Mouse (Mus musculus) MEL (cell line): ENCODE data around the gene Snf8. TPM values are rescaled to one million over a fixed set of nuclear protein-coding genes. Genes with fewer than 3 reads are reported as not detected.

ENCODE experiments used
- DNase-seq: peaks from one replicate; pipeline ENCODE4 v3.0.0; 2011; ENCODE audit warnings: low read depth, low spot score
- H3K27ac ChIP-seq: 2 replicates; pipeline ENCODE4 v1.5.1; 2012; ENCODE audit warnings: low read depth, mild to moderate bottlenecking, control low read depth, low read length, moderate library complexity; ENCODE audit not compliant: control insufficient read depth
- H3K27me3 ChIP-seq, 2 experiments: fragments of 150-350 bp in 1 of 2; sonication (generic) in 1 of 2; 2 replicates each; pipeline ENCODE4 v1.6.1; 2012; ENCODE audit warnings: low read length in 2 of 2, mild to moderate bottlenecking in 2 of 2, improper control_type of control experiment in 1 of 2, moderate library complexity in 1 of 2; ENCODE audit not compliant: insufficient read depth in 2 of 2, control insufficient read depth in 1 of 2
- H3K36me3 ChIP-seq, 2 experiments: 2 replicates each; pipeline ENCODE4 v1.6.1; 2012 to 2014; ENCODE audit warnings: low read length in 2 of 2, improper control_type of control experiment in 1 of 2, inconsistent platforms in 1 of 2, mild to moderate bottlenecking in 1 of 2; ENCODE audit not compliant: insufficient read depth in 2 of 2, control insufficient read depth in 1 of 2
- H3K4me1 ChIP-seq, 2 experiments: fragments of 150-350 bp in 1 of 2; sonication (generic) in 1 of 2; 2 replicates each; pipeline ENCODE4 v1.6.1; 2012; ENCODE audit warnings: low read length in 2 of 2, improper control_type of control experiment in 1 of 2, mild to moderate bottlenecking in 1 of 2; ENCODE audit not compliant: insufficient read depth in 2 of 2, control insufficient read depth in 1 of 2
- H3K4me3 ChIP-seq, 2 experiments: fragments of 150-350 bp in 1 of 2; sonication (generic) in 1 of 2; 2 replicates each; pipeline ENCODE4 v1.5.1; 2012; ENCODE audit warnings: low read depth in 2 of 2, low read length in 2 of 2, mild to moderate bottlenecking in 2 of 2, moderate library complexity in 2 of 2, control low read depth in 1 of 2, improper control_type of control experiment in 1 of 2; ENCODE audit not compliant: control insufficient read depth in 1 of 2, insufficient read depth in 1 of 2
- H3K79me2 ChIP-seq: 2 replicates; pipeline ENCODE4 v1.6.1; 2012; ENCODE audit warnings: mild to moderate bottlenecking, low read length, moderate library complexity; ENCODE audit not compliant: control insufficient read depth, poor library complexity, insufficient read depth
- H3K9ac ChIP-seq: 2 replicates; pipeline ENCODE4 v1.6.1; 2012; ENCODE audit warnings: low read depth, mild to moderate bottlenecking, control low read depth, low read length, moderate library complexity; ENCODE audit not compliant: control insufficient read depth, poor library complexity, severe bottlenecking
- H3K9me3 ChIP-seq: fragments of 150-350 bp; sonication (generic); replicated peaks from 2 replicates; pipeline ENCODE4 v1.6.1; 2012; ENCODE audit warnings: mild to moderate bottlenecking, low read length, improper control_type of control experiment, moderate library complexity; ENCODE audit not compliant: insufficient read depth
- CHD2 ChIP-seq: IDR thresholded peaks from 2 replicates; pipeline ENCODE4 v1.6.1; 2011; ENCODE audit warnings: low read length, improper control_type of control experiment
- CTCF ChIP-seq, 3 experiments: IDR thresholded peaks in 2 of 3; conservative IDR thresholded peaks in 1 of 3; 2 replicates each; pipeline ENCODE4 v1.5.1; 2011 to 2012; ENCODE audit warnings: low read length in 3 of 3, low read depth in 2 of 3, mild to moderate bottlenecking in 2 of 3, improper control_type of control experiment in 1 of 3, inconsistent platforms in 1 of 3, mixed read lengths in 1 of 3, moderate library complexity in 1 of 3; ENCODE audit not compliant: control insufficient read depth in 1 of 3, insufficient read depth in 1 of 3, poor library complexity in 1 of 3, severe bottlenecking in 1 of 3
- EP300 ChIP-seq, 2 experiments: IDR thresholded peaks; 2 replicates each; pipeline ENCODE4 v1.6.1; 2011; ENCODE audit warnings: improper control_type of control experiment in 2 of 2, low read length in 2 of 2, low read depth in 1 of 2, mild to moderate bottlenecking in 1 of 2
- ETS1 ChIP-seq: IDR thresholded peaks from 2 replicates; pipeline ENCODE4 v1.6.1; 2012; ENCODE audit warnings: low read depth, mild to moderate bottlenecking, inconsistent platforms, low read length, improper control_type of control experiment, moderate library complexity
- GATA1 ChIP-seq: IDR thresholded peaks from 2 replicates; pipeline ENCODE4 v1.6.1; 2011; ENCODE audit warnings: low read depth, low read length, improper control_type of control experiment
- HCFC1 ChIP-seq: IDR thresholded peaks from 2 replicates; pipeline ENCODE4 v1.6.1; 2012; ENCODE audit warnings: low read depth, mild to moderate bottlenecking, inconsistent platforms, low read length, improper control_type of control experiment, moderate library complexity
- MAX ChIP-seq: IDR thresholded peaks from 2 replicates; pipeline ENCODE4 v1.6.1; 2011; ENCODE audit warnings: low read length, improper control_type of control experiment
- MEF2A ChIP-seq: IDR thresholded peaks from 2 replicates; pipeline ENCODE4 v1.6.1; 2014; ENCODE audit warnings: low read depth, mild to moderate bottlenecking, inconsistent platforms, low read length, improper control_type of control experiment; ENCODE audit not compliant: poor library complexity, insufficient replicate concordance, severe bottlenecking; ENCODE audit errors: extremely low read depth
- MXI1 ChIP-seq: IDR thresholded peaks from 2 replicates; pipeline ENCODE4 v1.6.1; 2011; ENCODE audit warnings: mild to moderate bottlenecking, low read depth, low read length, improper control_type of control experiment
- MYB ChIP-seq: IDR thresholded peaks from 2 replicates; pipeline ENCODE4 v1.6.1; 2011; ENCODE audit warnings: mild to moderate bottlenecking, low read depth, low read length, improper control_type of control experiment
- NRF1 ChIP-seq: IDR thresholded peaks from 2 replicates; pipeline ENCODE4 v1.6.1; 2014; ENCODE audit warnings: low read depth, mild to moderate bottlenecking, inconsistent platforms, low read length, improper control_type of control experiment, moderate library complexity; ENCODE audit not compliant: poor library complexity, insufficient read depth, severe bottlenecking
- POLR2A ChIP-seq, 2 experiments: IDR thresholded peaks; 2 replicates each; pipeline ENCODE4 v1.6.1; 2011 to 2012; ENCODE audit warnings: low read length in 2 of 2, mild to moderate bottlenecking in 2 of 2, control low read depth in 1 of 2, improper control_type of control experiment in 1 of 2, low read depth in 1 of 2, moderate library complexity in 1 of 2; ENCODE audit not compliant: control insufficient read depth in 1 of 2, insufficient read depth in 1 of 2, poor library complexity in 1 of 2
- POLR2AphosphoS5 ChIP-seq: IDR thresholded peaks from 2 replicates; pipeline ENCODE4 v1.6.1; 2012; ENCODE audit warnings: low read depth, borderline replicate concordance, mild to moderate bottlenecking, inconsistent platforms, low read length, moderate library complexity, mixed read lengths
- RAD21 ChIP-seq: IDR thresholded peaks from 2 replicates; pipeline ENCODE4 v1.6.1; 2011; ENCODE audit warnings: mild to moderate bottlenecking, low read depth, low read length, improper control_type of control experiment
- TAL1 ChIP-seq: IDR thresholded peaks from 2 replicates; pipeline ENCODE4 v1.6.1; 2012; ENCODE audit warnings: mild to moderate bottlenecking, inconsistent platforms, low read length, moderate library complexity, mixed read lengths
- ZMIZ1 ChIP-seq: IDR thresholded peaks from 2 replicates; pipeline ENCODE4 v1.6.1; 2012; ENCODE audit warnings: low read depth, mild to moderate bottlenecking, inconsistent platforms, low read length, improper control_type of control experiment, moderate library complexity
- polyA plus RNA-seq, 2 experiments: library from polyadenylated mRNA; stranded (reverse) in 1 of 2; unstranded in 1 of 2; fragments of >175 nt in 1 of 2; fragments of >200 nt in 1 of 2; gene quantifications; 2 replicates each; pipeline versions ENCODE4 v1.2.1 to v1.2.4; 2012; ENCODE audit warnings: low replicate concordance in 2 of 2, low read depth in 1 of 2; ENCODE audit not compliant: insufficient read length in 2 of 2, insufficient read depth in 1 of 2, missing spikeins in 1 of 2
- total RNA-seq: library from RNA; depleted of rRNA; stranded (reverse); fragments of 300-350 nt; gene quantifications from 2 replicates; pipeline ENCODE4 v1.2.3, GENCODE M21; 2012

Snf8 gene
- total and polyA plus RNA-seq, 3 experiments = 135 to 183 TPM; not detected in 1

DNA sequence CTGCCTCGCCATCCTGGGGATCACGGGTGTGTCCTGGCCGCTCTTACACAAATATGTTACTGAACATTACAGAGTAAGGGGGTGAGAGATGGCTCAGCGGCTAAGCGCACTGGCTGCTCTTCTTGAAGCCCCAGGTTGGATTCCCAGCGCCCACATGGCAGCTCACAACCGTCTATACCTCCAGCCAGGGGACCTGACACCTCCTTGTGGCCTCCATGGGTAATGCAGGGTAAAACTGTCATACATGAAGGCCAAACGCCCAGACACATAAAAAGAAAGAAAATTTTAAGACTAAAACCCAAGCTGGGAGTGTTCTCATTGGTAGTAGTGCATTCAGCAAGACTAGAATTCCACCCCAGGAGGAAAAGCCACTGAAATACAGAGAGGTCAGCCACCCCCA lies 40.5 kb upstream of the Snf8 start:
- TF ChIP-seq MYB = no peak
- peak in 2 of 3 experiments; percentile 25 to 35; a peak in 3 of 6 replicates for TF ChIP-seq CTCF (IDR thresholded peaks at IDR 0.05 in 2 of 3, conservative IDR thresholded peaks at IDR 0.05 in 1 of 3; ENCODE audit: control insufficient read depth in 1 of 3, insufficient read depth in 1 of 3, low read depth in 2 of 3, low read length in 3 of 3, poor library complexity in 1 of 3, severe bottlenecking in 1 of 3)
- peak; percentile 12 for TF ChIP-seq RAD21
- TF ChIP-seq, all 39 proteins: peak for 2
- H3K36me3 ChIP-seq = no peaks in the 10 kb centered on the region
- no peaks in the 10 kb centered on the region for H3K9me3 ChIP-seq
- no peak overlapping the region for H3K9ac ChIP-seq
- H3K27me3 ChIP-seq = peaks cover 12 to 17% of the 10 kb centered on the region in 2 experiments
- no peaks in the 10 kb centered on the region for H3K79me2 ChIP-seq
- DNase-seq = peak; percentile 36
- no peak overlapping the region for H3K27ac ChIP-seq
- H3K4me1 ChIP-seq = no peaks in the 10 kb centered on the region
- no peak overlapping the region for H3K4me3 ChIP-seq

DNA sequence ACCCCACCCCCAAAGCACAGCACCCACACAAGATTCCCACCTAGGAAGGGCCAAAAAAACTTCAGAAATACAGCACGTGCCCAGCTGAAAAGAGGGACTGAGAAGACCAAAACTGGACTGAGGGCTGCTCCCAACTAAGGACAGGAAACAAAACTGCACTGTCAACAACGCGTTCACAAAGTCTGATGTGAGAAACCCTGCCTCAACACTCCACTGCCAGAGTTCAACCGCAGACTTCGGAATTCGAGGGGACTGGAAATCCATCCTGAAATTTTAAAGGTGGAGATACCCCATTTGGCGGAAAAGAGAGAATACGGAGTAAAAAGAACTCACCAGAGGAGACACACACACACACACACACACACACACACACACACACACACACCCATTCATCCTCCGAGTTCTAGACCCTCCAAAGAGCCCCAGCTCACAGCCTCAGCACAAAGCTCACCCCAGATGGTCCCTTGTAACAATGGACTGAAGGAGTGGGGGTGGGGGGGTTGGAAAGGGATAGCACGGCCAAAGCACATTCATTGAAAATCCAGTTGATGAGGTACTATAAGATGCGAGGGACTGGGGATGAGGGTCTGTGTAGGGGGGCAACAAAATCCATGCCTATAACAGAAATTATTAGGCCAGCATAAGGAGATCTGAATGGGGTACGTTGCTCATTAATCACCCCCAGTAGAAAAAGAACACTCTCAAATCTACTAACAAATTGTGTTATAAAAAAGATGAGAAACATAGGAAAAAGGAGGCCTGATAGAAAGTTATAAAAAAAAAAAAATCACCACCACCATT lies 31.4 kb upstream of the Snf8 start:
- TF ChIP-seq ZMIZ1 (no peak), CHD2 (no peak), GATA1 (no peak), MEF2A (no peak), POLR2AphosphoS5 (no peak), ETS1 (no peak), EP300 (IDR thresholded peaks at IDR 0.05; ENCODE audit: low read depth in 1 of 2, low read length in 2 of 2) (no peak), MXI1 (no peak), TAL1 (no peak), MAX (no peak), RAD21 (no peak), NRF1 (no peak), POLR2A (IDR thresholded peaks at IDR 0.05; ENCODE audit: control insufficient read depth in 1 of 2, insufficient read depth in 1 of 2, low read depth in 1 of 2, low read length in 2 of 2, poor library complexity in 1 of 2) (no peak), MYB (no peak), HCFC1 (no peak)
- no peak overlapping the region for H3K27ac ChIP-seq
- no peaks in the 10 kb centered on the region for H3K79me2 ChIP-seq
- H3K27me3 ChIP-seq = peaks cover 7 to 21% of the 10 kb centered on the region in 2 experiments
- H3K36me3 ChIP-seq = no peaks in the 10 kb centered on the region
- H3K4me1 ChIP-seq = no peaks in the 10 kb centered on the region
- DNase-seq = no peak
- H3K9ac ChIP-seq = no peak overlapping the region
- H3K9me3 ChIP-seq = no peaks in the 10 kb centered on the region
- no peak overlapping the region for H3K4me3 ChIP-seq
